Mouse (Mus musculus): ENCODE measurements around the gene Ugt1a6b.
"Not testable (repeated sequence)": the region's sequence is repeated elsewhere in the genome, so short reads cannot be mapped to it uniquely, and the experiment has no call there.

The Ugt1a6b gene

GRCm38 (mm10) chr1:88121521-88121920 is 18.5 kb downstream of the Ugt1a6b start:
- in situ Hi-C loops (cut with MboI), result not testable (repeated sequence)

- in situ Hi-C loops (cut with MboI), result not testable (repeated sequence)
Measured at GRCm38 (mm10) chr1:88125827-88126360, 22.8 kb downstream of the Ugt1a6b start.

DNA sequence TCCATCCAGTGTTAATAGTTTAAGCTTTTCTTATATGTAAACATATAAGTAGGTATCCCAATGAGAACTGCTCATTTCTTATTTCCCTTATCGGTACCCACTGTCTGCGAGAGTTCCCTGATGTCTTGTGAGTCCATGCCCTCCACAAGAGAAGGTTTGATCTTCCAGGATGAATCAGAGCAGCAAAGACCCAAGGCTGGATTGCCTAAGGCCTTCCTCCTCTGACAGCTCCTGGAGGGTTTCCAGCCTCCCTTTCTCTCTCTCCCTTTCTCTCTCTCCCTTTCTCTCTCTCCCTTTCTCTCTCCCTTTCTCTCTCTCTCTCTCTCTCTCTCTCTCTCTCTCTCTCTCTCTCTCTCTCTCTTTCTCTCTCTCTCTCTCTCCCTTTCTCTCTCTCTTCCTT is 26.0 kb downstream of the Ugt1a6b start:
- in situ Hi-C loops (cut with MboI), result not testable (repeated sequence)

- in situ Hi-C loops (cut with MboI), result not testable (repeated sequence)
Measured at GRCm38 (mm10) chr1:88130223-88130622, 27.2 kb downstream of the Ugt1a6b start.

GRCm38 (mm10) chr1:88133908-88134456 is 30.9 kb downstream of the Ugt1a6b start:
- in situ Hi-C loops (cut with MboI), result no loop called here

DNA sequence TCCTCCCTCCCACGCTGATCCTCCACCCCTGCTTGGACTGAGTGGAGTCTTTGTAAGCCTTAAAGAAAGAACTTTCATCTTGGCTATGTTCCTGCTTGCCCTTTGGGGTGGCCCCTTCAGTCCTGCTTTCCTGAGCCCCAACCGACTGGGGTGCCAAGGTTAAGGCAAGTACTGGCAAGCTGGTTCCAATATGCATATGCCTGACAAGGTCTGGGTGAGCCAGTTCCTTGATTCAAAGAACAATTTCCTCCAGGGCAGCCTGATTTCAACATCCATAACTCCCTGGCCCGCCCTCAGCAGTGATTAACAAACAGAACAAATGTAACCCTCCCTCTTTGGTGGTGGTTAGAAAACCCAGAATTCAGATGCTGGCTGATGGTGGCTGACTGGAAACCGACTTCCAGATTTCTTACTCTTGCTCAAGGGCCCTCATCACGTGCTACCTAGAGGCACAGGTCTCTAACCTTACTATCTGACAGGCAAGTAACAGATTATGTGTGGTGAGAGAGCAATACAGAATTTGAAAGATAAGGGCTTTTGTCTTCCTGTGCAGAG is 31.5 kb downstream of the Ugt1a6b start, which contains the start of gene Ugt1a6a:
Gene Ugt1a6a (plus strand): TSS at position 353 of the 555 bp plus-strand sequence.
- in situ Hi-C loops (cut with MboI), result not testable (repeated sequence)

DNA sequence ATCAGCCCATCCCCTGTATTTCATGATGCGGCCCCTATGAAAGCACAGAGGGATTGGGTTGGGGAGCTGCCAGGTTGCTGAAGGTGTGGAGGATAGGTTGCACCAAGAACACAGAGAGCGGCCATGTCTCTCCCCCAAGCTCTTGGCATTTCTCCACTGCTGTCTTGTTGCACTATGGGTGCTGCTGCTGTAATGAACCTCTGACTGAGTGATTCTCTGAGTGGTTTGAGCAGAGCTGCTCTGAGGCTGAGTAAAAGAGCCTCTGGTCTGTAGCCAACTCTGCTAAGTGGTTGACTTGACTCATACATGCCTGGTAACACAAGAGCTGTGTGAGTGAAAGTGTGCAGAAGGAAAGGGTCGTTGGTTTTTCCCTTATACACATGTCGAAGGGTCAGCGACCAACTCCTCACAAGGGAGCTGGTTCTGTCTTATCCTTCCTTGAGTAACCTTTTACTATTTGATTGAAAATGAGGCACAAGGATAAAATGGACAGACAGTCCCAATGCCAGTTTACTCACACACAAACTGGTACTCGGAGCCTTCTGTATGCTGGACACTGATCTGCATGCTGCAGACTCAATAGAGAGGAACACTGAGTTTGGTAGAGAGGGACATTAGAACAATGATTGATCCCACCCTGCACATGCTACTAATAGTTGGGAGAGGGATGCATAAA is 32.3 kb downstream of the Ugt1a6b start:
- in situ Hi-C loops (cut with MboI), result not testable (repeated sequence)

- in situ Hi-C loops (cut with MboI), result no loop called here
Measured at GRCm38 (mm10) chr1:88136646-88137045, 33.6 kb downstream of the Ugt1a6b start.

- in situ Hi-C loops (cut with MboI), result no loop called here
Measured at GRCm38 (mm10) chr1:88137264-88137663, 34.2 kb downstream of the Ugt1a6b start.

DNA sequence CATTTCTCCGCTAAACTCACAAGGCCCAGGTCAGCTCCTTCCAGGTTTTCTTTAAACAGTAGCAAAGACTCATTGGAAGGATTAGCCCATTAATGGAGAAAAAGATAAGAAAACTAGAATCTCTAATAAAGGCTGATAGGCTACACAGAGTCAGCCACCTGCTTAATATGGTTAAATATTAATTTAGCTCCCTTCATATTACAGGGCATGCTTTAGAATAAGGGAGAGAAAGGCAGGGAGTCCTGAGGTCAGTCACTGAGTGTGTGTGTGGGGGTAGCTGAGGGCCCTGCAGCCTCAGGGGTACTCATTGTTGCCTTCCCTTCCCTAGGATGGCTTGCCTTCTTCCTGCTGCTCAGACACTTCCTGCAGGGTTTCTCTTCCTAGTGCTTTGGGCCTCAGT is 35.1 kb downstream of the Ugt1a6b start:
- in situ Hi-C loops (cut with MboI), result no loop called here

DNA sequence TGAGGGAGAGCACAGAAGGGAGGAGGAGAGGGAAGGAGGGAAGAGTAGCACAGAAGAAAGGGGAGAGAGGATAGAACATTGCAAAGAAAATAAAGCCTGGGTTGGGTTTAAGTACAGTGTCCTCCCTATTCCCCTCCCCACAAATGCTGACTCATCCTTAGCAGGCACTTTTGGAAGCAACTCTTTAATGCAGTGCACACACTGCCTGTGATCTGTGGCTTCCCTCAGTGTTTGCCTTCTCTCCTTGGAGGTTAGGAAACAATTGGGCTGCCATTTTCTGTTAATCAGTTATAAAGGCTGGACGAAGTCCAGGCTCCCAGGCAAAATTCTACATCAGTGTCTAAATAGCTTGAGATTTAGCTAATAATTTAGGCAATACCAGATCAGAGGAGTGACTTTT is 37.4 kb downstream of the Ugt1a6b start:
- in situ Hi-C loops (cut with MboI), result not testable (repeated sequence)

DNA sequence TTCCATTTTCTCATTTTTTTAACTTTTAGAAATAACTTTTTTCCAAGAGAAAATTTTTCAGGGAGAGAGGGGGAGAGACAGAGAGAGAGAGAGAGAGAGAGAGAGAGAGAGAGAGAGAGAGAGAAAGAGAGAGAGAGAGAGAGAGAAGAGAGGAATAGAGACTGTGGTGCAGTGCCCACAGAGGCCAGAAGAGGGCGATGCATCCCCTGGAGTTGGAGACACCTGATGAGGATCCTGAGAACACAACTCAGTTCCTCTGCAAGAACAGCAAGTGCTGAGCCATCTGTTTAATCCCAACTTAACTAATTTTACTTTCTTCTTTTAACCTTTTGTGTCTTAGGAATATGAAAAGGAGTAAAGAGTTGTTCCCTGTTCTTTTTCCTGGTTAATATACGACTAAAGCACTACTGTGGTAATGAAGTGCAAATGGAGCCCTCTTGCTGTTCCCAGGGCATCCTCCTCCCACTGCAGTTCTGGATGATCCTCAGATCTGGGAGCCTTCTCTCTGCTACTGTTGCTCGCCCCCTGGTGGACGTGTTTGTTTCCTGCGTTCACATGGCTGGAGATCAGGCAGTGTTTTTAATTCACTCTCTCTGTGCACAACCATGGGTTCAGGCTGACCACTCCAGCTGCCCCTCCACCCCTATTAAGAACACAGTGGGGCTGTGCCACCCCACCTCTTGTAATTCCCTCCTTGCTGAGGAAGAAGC is 41.1 kb downstream of the Ugt1a6b start:
- in situ Hi-C loops (cut with MboI), result not testable (repeated sequence)

DNA sequence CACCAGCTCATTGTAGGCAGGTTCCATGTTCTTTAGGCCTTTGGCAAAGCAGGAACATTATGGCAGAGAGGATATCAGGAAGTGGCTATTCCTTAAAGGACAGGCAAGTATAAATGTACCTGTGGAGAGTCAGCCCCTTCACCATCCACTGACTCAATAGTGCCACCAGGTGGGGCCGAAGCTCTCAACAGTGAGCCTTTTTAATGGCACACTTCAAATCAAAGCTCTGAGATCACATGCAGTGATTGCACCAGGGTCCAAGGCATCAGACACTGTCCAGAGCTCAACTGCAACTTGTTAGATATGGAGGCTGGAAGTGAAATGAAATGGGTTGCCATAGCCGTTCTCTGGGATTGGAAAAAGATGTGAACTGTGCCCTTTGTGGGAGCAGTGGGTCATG is 42.2 kb downstream of the Ugt1a6b start:
- in situ Hi-C loops (cut with MboI), result not testable (repeated sequence)

- in situ Hi-C loops (cut with MboI), result not testable (repeated sequence)
Measured at GRCm38 (mm10) chr1:88150133-88150532, 47.1 kb downstream of the Ugt1a6b start.

DNA sequence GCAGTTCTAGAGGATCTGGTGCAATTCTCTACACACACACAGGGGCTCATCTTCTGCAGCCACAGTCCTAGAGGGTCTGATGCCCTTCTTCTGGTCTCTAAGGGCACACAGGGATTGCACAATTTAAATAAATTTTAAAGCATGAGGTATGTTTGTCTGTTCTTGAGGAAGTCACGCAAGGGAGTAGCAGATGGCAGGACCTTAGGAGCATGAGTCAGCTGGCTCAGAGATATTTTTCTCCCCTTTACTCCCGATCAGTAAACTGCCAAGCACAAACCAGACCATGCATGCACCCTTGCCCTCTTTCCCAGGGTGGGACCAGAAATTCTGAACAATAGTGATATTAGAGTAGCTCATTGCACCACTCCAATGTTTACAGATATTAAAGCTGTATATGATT is 55.4 kb downstream of the Ugt1a6b start:
- in situ Hi-C loops (cut with MboI), result no loop called here

- in situ Hi-C loops (cut with MboI), result no loop called here
Measured at GRCm38 (mm10) chr1:88165711-88166110, 62.7 kb downstream of the Ugt1a6b start, which contains the start of gene Ugt1a5. TSS of gene Ugt1a5 (plus strand) at chr1:88166012.

GRCm38 (mm10) chr1:88172190-88172589 is 69.1 kb downstream of the Ugt1a6b start:
- in situ Hi-C loops (cut with MboI), result not testable (repeated sequence)

DNA sequence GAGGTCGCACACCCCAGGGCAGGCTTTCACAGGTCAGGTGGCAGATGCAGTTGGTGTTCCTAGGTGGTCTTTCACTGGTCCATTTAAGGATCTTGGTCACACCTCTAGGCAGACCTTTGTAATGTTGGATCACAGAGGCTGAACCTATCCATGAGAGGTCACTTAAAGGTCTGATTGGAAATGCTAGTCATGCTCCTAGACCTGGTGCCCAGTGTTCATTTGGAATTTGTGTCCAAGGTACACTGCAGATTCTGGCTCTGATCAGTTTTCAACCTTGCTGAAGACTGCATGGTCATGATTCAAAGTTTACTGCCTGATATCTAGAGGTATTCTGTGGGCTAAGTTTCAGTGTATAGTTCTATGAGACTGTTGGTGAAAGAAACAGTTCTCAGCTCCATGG is 76.6 kb downstream of the Ugt1a6b start:
- in situ Hi-C loops (cut with MboI), result no loop called here

DNA sequence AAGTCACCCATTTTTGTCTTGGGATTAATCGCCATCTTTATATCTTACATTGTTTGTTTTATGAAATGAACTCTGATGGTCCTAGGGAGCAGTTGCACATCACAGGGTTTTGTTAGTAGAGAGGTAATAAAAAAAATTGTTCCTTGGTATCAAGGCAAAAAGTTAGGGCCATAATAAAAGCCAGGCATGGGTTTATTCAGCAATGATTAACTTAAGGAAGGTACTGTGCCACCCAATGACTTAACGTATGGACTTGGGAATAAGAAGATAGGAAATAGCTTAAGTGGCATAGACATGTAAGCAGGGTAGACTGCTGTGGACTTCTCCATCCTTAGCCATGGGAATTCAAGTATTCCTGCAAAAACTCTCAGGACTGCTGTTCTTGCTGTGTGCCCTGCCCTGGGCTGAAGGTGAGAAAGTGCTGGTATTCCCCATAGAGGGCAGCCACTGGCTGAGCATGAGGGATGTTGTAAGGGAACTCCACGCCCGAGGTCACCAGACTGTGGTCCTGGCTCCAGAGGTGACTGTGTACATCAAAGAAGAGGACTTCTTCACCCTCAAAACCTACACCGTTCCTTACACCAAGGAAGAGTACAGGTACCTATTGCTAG is 83.4 kb downstream of the Ugt1a6b start:
- in situ Hi-C loops (cut with MboI), result no loop called here

DNA sequence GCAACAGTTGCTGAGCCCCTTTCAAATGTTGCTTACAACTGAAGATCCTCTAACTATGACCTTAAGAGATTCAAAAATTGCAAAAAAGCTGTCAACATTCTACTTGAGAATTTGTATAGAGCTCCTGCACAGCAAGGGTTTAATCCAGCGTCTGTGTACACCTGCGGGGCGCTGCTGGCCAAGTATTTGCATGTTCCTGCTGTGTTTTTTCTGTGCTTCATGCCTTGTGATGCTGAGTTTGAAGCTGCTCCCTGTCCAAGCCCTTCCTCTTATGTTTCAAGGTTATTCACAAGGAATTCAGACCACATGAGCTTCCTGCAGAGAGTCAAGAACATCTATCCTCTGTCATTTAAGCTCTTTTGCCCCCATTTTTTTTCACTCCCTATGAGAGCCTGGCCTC is 89.1 kb downstream of the Ugt1a6b start:
- in situ Hi-C loops (cut with MboI), result no loop called here

DNA sequence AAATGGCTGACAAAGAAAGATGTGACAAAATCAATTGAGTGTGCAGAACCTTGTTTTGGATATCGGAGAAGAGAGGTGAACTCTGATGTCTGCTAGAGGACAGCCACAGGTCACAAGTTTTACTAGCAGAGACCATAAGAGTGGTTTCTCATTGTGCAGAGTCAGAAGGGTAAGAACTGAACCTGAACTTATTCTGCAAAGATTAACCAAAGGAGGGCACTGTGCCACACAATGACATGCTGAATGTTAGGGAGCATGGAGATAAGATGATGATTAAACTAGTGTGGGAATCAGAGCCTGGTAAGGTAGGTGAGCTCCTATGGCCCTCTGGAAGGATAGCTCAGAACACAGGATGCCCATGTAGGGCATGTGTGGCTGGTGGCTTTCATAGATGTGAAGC is 92.6 kb downstream of the Ugt1a6b start:
- in situ Hi-C loops (cut with MboI), result no loop called here

DNA sequence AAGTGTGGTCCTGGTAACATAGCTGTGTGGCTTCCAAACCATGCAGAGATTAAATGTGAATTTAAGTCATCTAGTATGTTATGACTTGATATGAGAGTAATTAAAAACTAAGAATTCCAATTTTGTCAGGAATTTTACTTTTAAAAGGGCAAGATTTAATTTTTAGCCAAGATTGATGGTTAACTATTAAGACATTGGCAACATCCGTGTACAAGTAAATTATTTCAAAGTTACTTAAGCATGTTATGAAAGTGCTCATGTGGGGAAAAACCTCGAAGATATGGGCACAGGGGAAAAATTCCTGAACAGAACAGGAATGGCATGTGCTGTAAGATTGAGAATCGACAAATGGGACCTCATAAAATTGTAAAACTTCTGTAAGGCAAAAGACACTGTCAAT is 94.4 kb downstream of the Ugt1a6b start:
- in situ Hi-C loops (cut with MboI), result no loop called here
